Mouse (Mus musculus): Measurements from ENCODE around the gene Olfr871.

- TF ChIP-seq CTCF (IDR thresholded peaks at IDR 0.05) (no peak), POLR2A (IDR thresholded peaks at IDR 0.05; ENCODE audit: insufficient read depth, low read depth, low read length) (no peak)
These were observed 25.4 kb downstream of the Olfr871 start for GRCm38 (mm10) chr9:20237378-20237777.

Data from heart, adult 2 months (tissue).